Mouse (Mus musculus) embryonic fibroblast, embryonic 13.5 days (primary cell): ENCODE measurements at regions not wholly inside any gene's neighbourhood (a gene's known extent, or its start where the extent isn't known, plus 50 kb on each side); places are given as distances from the start of the nearest gene placed in this dataset.

Experiments used
- H3K27ac ChIP-seq: 2 replicates; pipeline ENCODE4 v1.5.1; 2012; ENCODE audit warnings: low read length, control low read depth, inconsistent platforms; ENCODE audit not compliant: insufficient read depth
- H3K4me1 ChIP-seq: 2 replicates; pipeline ENCODE4 v1.6.1; 2011; ENCODE audit warnings: low read length; ENCODE audit not compliant: control insufficient read depth, insufficient read depth
- H3K4me3 ChIP-seq: 2 replicates; pipeline ENCODE4 v1.5.1; 2011; ENCODE audit warnings: mild to moderate bottlenecking, control low read depth, low read length; ENCODE audit not compliant: insufficient read depth
- CTCF ChIP-seq: IDR thresholded peaks from 2 replicates; pipeline ENCODE4 v1.5.1; 2011; ENCODE audit warnings: mild to moderate bottlenecking, control low read depth, low read length, moderate library complexity, borderline replicate concordance; ENCODE audit not compliant: insufficient read depth
- POLR2A ChIP-seq: IDR thresholded peaks from 2 replicates; pipeline ENCODE4 v1.6.1; 2011; ENCODE audit warnings: low read depth, mild to moderate bottlenecking, control low read depth, low read length, moderate library complexity

DNA sequence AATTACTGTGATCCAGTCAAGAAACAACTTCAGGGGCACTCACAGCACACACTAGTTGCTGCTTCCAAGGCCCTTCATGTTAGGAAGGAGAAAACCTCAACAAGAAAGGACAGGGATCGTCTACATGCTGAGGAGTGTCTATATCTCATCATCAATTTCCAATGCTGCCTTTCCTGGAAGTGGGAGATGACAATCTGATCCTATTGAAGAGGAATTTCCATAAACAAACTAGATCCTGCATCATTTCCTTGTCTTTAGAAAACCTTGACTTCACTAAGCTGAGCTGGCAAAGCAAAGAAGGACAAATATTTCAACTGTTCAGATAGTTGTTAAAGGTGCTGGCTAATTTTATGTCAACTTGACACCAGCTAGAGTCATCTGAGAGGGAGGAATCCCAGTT lies 83.5 kb upstream of the Rapgef5 start:
- H3K4me1 ChIP-seq = peaks cover 4% of the 10 kb centered on the region; the same call in 1 of the 2 replicates
- no peak overlapping the region for H3K27ac ChIP-seq
- no peak overlapping the region for H3K4me3 ChIP-seq
- TF ChIP-seq CTCF (no peak), POLR2A (no peak)

DNA sequence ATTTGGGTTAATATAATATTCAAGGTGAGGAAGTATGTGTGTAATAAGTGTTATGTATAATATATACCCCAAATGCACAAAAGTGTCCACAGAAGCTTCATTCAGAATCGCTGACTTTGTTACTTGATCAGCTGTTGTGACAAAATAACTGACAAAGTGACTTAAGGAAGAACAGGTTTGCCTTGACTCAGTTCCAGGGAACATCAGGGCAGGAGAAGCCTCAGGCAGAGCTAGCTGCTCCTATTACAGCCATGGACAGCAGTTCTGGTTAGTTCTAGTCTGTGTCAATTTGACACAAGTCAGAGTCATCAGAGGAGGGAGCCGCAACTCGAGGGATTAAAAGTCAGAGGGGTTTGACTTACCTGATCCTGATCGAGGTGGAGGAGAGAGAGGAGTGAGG lies 79.3 kb upstream of the Rapgef5 start:
- no peak overlapping the region for H3K4me3 ChIP-seq
- TF ChIP-seq POLR2A = no peak
- no peak for TF ChIP-seq CTCF
- no peaks in the 10 kb centered on the region for H3K4me1 ChIP-seq
- H3K27ac ChIP-seq = no peak overlapping the region

DNA sequence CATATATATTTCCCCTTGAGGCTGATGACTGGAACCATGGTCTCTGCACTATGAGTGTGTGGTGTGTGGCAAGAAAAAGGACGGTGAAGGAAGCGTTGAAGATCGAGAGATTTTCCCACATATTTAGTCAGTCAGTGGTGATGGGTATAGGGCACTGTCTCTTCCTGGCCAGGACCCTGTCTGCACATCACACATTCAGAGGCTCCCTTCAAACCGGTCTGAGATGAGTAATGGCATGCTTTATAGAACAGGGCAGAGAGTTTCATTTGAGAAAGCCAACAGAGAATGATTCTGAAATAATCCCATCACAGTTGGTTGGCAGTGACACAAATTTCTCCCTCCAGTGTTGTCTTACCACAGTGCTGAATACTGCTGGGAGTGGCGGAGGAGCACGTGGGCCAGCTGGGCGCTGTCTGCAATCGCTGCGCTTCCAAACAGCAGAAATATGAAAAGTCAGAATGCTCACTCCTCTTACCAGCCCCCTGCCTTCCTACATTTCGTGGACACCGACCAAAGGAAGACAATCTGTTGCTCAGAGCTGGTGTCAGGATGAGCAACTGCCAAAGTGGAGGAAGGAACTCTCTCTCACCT lies 77.2 kb upstream of the Rapgef5 start:
- Histone ChIP-seq H3K4me1 (no peaks in the 10 kb centered on the region), H3K27ac (no peak overlapping the region), H3K4me3 (no peak overlapping the region)
- TF ChIP-seq CTCF (no peak), POLR2A (no peak)

DNA sequence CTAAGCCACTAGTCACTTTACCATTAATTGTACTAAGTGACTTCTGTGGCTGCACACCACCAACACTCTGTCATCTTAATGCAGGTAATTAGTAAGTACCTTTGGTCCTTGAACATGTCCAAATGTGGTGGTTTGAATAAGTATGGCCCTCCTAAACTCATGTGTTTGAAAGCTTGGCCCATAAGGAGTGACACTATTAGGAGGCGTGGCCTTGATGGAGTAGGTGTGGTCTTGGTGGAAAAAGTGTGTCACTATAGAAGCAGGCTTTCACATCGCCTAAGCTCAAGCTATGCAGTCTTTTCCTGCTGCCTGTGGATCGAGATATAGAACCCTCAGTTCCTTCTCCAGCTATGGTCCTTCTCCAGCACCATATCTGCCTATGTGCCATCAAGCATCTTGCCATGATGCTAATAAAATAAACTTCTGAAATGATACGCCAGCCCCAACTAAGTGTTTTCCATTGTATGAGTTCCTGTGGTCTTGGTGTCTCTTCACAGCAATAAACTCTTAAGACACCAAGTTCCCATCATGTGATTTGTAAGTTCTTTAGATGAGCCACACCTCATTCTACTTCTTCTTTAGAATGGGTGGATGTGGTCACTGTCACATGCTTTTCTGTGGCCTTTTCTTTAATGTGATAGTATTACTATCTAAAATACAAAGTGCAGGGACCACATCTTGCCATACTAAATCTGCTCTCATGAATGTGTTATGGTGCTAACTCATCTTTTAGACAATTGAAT lies 71.9 kb upstream of the Rapgef5 start:
- Histone ChIP-seq H3K27ac (no peak overlapping the region), H3K4me1 (no peaks in the 10 kb centered on the region), H3K4me3 (no peak overlapping the region)
- TF ChIP-seq CTCF (no peak), POLR2A (no peak)

DNA sequence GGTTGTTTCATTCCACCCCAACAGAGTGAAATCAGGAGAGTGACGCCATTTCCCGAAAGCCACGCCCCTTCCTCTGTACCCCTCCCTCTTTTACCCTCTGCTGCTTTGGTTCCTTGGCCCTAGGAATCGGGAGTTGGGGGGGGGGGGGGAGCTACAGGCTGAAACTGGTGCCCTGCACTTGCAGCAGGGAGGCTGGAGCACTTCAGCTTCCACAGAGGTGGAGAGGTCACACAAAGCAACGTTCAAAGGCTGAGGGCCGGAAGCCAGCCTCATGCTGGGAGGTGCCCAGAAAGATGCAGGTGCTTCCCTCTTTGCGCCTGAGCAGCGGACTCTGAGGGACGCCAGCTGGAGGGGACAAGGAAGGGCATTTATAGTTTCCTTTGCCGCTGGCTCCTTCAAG lies 69.1 kb upstream of the Rapgef5 start:
- no peak overlapping the region for H3K27ac ChIP-seq

DNA sequence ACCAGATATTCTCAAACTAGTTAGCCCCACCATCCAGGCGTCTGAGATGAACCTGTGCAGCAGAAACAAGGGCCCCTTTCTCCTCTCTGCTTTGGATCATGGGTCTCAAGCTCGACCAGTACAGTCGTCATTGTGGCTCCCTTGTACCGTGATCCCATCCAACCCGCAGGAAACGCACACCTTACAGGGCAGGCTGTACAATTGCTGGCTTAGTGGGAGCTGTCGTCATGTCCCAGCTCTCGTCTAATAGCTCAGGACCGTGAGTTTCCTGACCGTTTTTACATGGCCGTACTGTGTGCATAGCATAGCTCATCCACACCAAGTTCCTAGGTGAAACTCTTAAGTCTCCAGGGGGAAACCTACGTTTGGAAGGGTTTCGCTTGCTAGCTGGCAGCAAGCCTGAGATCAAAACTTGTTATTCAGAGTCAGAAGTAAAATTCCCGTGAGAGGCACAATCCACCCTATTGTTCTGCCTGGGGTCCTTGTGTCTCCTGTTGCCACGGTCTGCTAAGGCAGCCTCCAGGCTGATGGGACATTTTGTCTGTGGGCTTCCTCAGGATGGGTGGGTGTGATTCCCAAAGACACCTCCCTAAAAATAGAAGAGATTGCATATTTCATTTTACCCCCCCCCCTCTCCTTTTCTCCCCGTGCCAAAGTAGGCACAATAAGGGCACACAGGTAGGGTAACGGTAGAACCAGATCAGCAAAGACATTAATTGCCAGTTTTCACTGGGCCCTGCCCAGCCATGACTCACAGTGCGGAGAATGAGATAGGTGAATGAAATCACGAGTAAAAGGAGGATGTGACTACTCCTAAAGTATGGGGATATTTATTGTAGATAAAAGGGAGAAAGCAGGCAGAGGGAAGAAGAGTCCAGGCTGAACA lies 68.2 kb upstream of the Rapgef5 start:
- Histone ChIP-seq H3K27ac (no peak overlapping the region), H3K4me3 (no peak overlapping the region), H3K4me1 (no peaks in the 10 kb centered on the region)
- no peak for TF ChIP-seq POLR2A

More for the DNA sequence above, 69.1 kb upstream of the Rapgef5 start:
- no peak for TF ChIP-seq POLR2A
- no peak for TF ChIP-seq CTCF
- Histone ChIP-seq H3K4me1 (no peaks in the 10 kb centered on the region), H3K4me3 (no peak overlapping the region)

DNA sequence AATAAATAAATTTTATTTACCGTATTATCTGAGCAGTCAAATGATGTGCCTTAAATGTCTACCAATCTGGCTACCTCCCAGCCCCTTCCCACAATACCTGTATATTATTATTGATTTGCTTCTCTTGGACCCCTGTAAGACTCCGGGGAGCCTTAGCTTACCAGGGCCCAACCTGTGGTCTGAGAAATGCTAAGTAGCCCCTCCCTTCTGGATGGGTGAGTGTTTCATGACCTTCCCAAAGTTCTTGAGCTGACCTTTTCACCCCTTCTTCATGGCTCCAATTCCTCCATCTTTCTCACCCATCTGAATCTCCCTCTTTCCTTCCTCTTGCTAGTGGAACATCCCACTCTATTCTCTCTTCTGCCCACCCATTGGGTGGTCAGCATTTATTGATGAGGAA lies 67.2 kb upstream of the Rapgef5 start:
- H3K4me1 ChIP-seq = no peaks in the 10 kb centered on the region
- TF ChIP-seq CTCF (no peak), POLR2A (no peak)
- H3K4me3 ChIP-seq = no peak overlapping the region
- H3K27ac ChIP-seq = no peak overlapping the region

DNA sequence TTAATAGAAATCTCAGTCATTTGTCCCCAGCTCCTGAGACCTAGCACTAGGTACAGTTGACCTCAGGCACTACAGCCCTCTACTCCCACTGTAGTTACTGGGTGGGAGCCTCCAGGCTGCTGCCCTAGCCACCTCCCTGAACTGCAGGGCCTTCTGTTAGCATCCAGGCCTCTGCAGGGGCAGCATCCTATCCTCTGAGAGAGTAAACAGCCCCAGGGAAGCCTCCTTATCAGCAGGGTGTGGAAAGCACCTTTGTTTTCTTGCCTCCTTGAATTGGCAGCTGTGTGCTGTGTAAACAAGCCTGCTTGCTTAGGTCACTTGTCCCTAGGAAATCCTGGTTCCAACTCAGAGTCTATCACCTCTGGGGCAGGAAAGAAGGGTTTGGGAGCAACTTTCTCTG lies 66.2 kb upstream of the Rapgef5 start:
- Histone ChIP-seq H3K27ac (no peak overlapping the region), H3K4me1 (no peaks in the 10 kb centered on the region), H3K4me3 (no peak overlapping the region)
- no peak for TF ChIP-seq POLR2A

DNA sequence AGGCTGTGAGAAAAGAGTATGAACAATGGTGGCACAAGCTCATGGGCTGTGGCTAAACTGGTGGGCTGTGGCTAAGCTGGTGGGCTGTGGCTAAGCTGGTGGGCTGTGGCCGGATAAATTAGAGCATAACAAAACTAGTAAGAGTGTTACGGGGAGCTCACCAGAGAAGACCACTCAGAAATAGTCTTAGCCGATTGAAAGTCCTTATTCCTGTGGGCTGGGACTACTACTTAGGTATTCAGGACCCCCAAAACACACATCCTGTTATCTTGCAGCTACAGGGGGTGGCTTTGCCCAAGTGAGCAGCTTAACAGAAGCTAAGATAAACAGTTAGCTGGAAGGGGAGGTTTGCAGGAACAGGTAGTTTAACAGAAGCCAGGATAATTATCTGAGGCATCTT lies 65.4 kb upstream of the Rapgef5 start:
- Histone ChIP-seq H3K4me3 (no peak overlapping the region), H3K4me1 (no peaks in the 10 kb centered on the region), H3K27ac (no peak overlapping the region)
- TF ChIP-seq POLR2A (no peak), CTCF (no peak)

DNA sequence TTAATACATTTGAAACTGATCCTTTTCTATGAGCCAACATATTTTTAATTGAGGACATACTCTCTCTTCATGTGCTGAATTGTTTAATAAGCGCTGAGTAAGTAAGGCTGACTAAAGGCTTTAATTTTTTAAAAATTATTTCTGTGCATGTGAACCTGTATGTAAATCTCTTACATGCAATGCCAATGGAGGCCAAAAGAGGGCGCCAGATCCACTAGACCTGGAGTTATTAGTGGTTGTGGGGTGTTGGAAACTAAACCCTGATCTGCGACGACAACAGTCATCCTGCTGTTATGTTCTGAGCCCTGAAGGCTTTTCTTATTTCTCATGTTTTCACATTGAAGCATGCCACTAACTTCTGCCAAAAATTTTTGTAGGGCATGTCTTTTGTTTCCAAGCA lies 64.8 kb upstream of the Rapgef5 start:
- H3K4me1 ChIP-seq = no peaks in the 10 kb centered on the region
- no peak overlapping the region for H3K27ac ChIP-seq
- TF ChIP-seq POLR2A (no peak), CTCF (no peak)
- H3K4me3 ChIP-seq = no peak overlapping the region
